Mouse (Mus musculus): ENCODE measurements around the gene Efnb3. TPM values are rescaled to one million over a fixed set of nuclear protein-coding genes. Genes with fewer than 3 reads are reported as not detected.
A peak's percentile ranks its signal among the peaks of the same experiment; 100 is the strongest.

The Efnb3 gene
- total and polyA plus RNA-seq, 3 experiments, result 0.23 to 0.72 TPM; not detected in 1

DNA sequence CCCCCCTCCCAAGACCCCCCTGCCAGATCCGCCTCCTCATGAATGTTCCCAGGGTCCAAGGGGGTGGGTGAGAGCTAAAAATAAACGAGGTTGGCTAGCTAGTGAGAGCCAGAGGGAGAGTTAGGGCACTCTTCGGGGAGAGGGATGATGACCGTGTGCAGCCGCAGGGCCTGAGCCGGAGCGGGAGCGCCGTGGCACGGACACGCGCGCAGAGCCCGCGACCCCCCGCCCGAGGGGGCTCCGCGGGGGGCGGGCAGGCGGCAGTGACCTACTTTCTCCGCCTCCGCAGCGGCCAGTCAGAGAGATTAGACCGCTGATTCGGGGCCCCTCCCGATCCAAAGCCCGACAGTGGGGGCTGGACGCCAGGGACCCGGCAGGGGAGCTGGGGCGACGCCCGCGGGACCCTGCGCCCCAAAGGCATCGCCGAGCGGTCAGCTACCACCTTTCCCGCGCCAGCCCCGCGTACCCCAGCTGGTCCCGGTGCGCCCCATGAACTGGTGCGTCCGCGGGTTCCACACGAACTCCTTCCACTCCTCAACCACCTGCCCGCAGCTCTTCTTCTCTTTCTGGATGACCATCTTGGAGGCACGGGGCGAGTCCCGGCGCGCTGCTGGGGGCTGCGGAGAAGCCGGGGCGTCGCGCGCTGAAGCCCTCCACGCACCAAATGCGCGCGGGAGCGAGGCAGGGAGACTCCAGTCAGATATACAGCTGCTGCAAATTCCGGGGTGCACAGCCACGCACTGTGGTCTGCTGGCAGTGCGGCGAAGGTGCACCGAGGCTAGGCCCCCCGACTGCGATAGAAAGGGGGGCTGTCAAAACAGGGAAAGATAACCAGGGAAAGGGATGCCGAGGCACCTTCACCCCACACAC, 45.0 kb upstream of the Efnb3 start (continued):
- TF ChIP-seq MEF2A (IDR thresholded peaks at IDR 0.05; ENCODE audit: extremely low read depth, insufficient replicate concordance, low read depth, low read length, poor library complexity, severe bottlenecking), result no peak

DNA sequence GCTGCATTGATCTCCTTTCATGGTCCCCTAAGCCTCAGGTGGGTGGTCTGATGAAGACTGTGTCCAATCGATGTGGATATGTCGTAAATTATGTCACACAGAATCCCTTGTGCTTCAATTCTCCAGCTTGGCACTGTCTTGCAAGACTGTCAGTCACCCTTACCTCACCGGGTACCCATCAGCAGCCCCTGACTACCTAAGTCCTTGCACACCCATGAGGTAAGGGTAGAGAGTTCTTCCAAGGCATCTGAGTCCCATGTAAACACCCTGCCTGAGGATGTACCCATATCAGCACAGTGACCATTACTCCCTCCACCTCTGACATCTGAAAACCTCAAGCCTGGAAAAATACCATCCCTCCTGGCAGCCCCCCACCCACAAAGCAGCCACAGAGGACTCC, 44.3 kb upstream of the Efnb3 start:
- H3K9me3 ChIP-seq (replicated peaks; ENCODE audit: insufficient read depth, low read length), result no peaks in the 10 kb centered on the region
- H3K4me3 ChIP-seq (ENCODE audit: control insufficient read depth in 1 of 2, insufficient read depth in 1 of 2, low read depth in 2 of 2, low read length in 2 of 2), result peak overlapping the region; percentile 56 to 80
- no peak overlapping the region for H3K27ac ChIP-seq (ENCODE audit: control insufficient read depth, low read depth, low read length)

DNA sequence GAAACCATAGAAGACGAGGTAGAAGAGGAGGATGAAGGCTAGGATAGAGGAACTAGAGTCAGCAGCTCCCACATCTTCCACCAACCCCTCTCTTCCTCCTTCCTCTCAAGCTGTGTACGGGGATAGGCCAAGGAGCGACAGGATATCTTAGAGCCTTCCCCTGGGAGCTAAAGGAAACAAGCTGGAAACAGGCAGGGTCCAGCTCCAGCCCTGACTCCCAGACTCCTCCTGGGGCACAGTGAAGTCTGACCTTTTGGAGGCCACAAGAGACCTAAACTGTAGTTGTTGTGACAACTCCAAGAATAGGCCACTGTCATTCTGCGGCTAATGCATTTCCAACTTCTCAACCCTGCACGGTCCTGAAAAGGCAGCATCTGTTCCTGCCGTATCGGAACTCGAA, 43.5 kb upstream of the Efnb3 start:
- no peak for DNase-seq (ENCODE audit: low read depth, low spot score)
- H3K4me1 ChIP-seq (ENCODE audit: control insufficient read depth in 1 of 2, insufficient read depth in 2 of 2, low read length in 2 of 2), result peaks cover 25 to 50% of the 10 kb centered on the region in 2 experiments
- no peak overlapping the region for H3K27ac ChIP-seq (ENCODE audit: control insufficient read depth, low read depth, low read length)
- TF ChIP-seq POLR2A (IDR thresholded peaks at IDR 0.05; ENCODE audit: control insufficient read depth in 1 of 2, insufficient read depth in 1 of 2, low read depth in 1 of 2, low read length in 2 of 2, poor library complexity in 1 of 2) (peak in 1 of 2 experiments; percentile 12; a peak in 1 of 4 replicates), UBTF (IDR thresholded peaks at IDR 0.05; ENCODE audit: borderline replicate concordance, insufficient read depth, low read depth, low read length) (no peak), ZKSCAN1 (IDR thresholded peaks at IDR 0.05; ENCODE audit: low read depth, low read length) (no peak), GABPA (IDR thresholded peaks at IDR 0.05; ENCODE audit: low read depth, low read length) (no peak), ZNF384 (IDR thresholded peaks at IDR 0.05; ENCODE audit: low read depth, low read length) (no peak), KAT2A (conservative IDR thresholded peaks at IDR 0.05; ENCODE audit: low read depth, low read length) (no peak), ELF1 (IDR thresholded peaks at IDR 0.05; ENCODE audit: low read depth, low read length) (no peak)
- no peak overlapping the region for H3K4me3 ChIP-seq (ENCODE audit: control insufficient read depth in 1 of 2, insufficient read depth in 1 of 2, low read depth in 2 of 2, low read length in 2 of 2)
- H3K9ac ChIP-seq (ENCODE audit: control insufficient read depth, low read depth, low read length, poor library complexity, severe bottlenecking), result no peak overlapping the region
- peaks cover 4 to 29% of the 10 kb centered on the region in 2 experiments for H3K36me3 ChIP-seq (ENCODE audit: control insufficient read depth in 1 of 2, insufficient read depth in 2 of 2, low read length in 2 of 2)
- no peaks in the 10 kb centered on the region for H3K9me3 ChIP-seq (replicated peaks; ENCODE audit: insufficient read depth, low read length)
- no peaks in the 10 kb centered on the region for H3K27me3 ChIP-seq (ENCODE audit: control insufficient read depth in 1 of 2, insufficient read depth in 2 of 2, low read length in 2 of 2)
- H3K79me2 ChIP-seq (ENCODE audit: control insufficient read depth, insufficient read depth, low read length, poor library complexity), result peaks cover 6% of the 10 kb centered on the region

More for the DNA sequence above, 44.3 kb upstream of the Efnb3 start:
- Histone ChIP-seq H3K79me2 (ENCODE audit: control insufficient read depth, insufficient read depth, low read length, poor library complexity) (peaks cover 6% of the 10 kb centered on the region), H3K36me3 (ENCODE audit: control insufficient read depth in 1 of 2, insufficient read depth in 2 of 2, low read length in 2 of 2) (peaks cover 1 to 32% of the 10 kb centered on the region in 2 experiments; a peak in 3 of 4 replicates), H3K4me1 (ENCODE audit: control insufficient read depth in 1 of 2, insufficient read depth in 2 of 2, low read length in 2 of 2) (peaks cover 28 to 57% of the 10 kb centered on the region in 2 experiments), H3K27me3 (ENCODE audit: control insufficient read depth in 1 of 2, insufficient read depth in 2 of 2, low read length in 2 of 2) (no peaks in the 10 kb centered on the region), H3K9ac (ENCODE audit: control insufficient read depth, low read depth, low read length, poor library complexity, severe bottlenecking) (peak overlapping the region; percentile 73)
- peak; percentile 51 for DNase-seq (ENCODE audit: low read depth, low spot score)
- TF ChIP-seq RAD21 (IDR thresholded peaks at IDR 0.05; ENCODE audit: low read depth, low read length), result no peak
- no peak for TF ChIP-seq RCOR1 (IDR thresholded peaks at IDR 0.05; ENCODE audit: low read depth, low read length)
- peak; percentile 37; the same call in 1 of the 2 replicates for TF ChIP-seq POLR2AphosphoS5 (IDR thresholded peaks at IDR 0.05; ENCODE audit: borderline replicate concordance, low read depth, low read length)

Measured in MEL (cell line).